Mouse (Mus musculus) G1E (cell line): ENCODE results near the gene Luzp1. TPM values are rescaled to one million over a fixed set of nuclear protein-coding genes. Genes with fewer than 3 reads are reported as not detected.

Source experiments
- ATAC-seq: 2 replicates; pipeline ENCODE4 v1.8.0; 2016; ENCODE audit warnings: mild to moderate bottlenecking; ENCODE audit not compliant: insufficient number of reproducible peaks, poor library complexity, low FRiP score, severe bottlenecking; ENCODE audit errors: extremely low read depth
- DNase-seq: peaks from one replicate; pipeline ENCODE4 v3.0.0; 2012; ENCODE audit warnings: low spot score
- H3K27me3 ChIP-seq: 2 replicates; pipeline ENCODE4 v1.6.1; 2012; ENCODE audit warnings: mild to moderate bottlenecking, low read length, inconsistent platforms; ENCODE audit not compliant: insufficient read depth
- H3K36me3 ChIP-seq: replicated peaks from 2 replicates; pipeline ENCODE3; 2012; ENCODE audit warnings: mild to moderate bottlenecking, inconsistent platforms
- H3K4me1 ChIP-seq: 2 replicates; pipeline ENCODE4 v1.6.1; 2012; ENCODE audit warnings: low read depth, low read length, inconsistent platforms, mixed read lengths; ENCODE audit not compliant: insufficient read depth
- H3K4me3 ChIP-seq: 2 replicates; pipeline ENCODE4 v1.5.1; 2012; ENCODE audit warnings: low read depth, mild to moderate bottlenecking, inconsistent platforms, low read length, moderate library complexity, mixed read lengths
- H3K9me3 ChIP-seq: replicated peaks from 2 replicates; pipeline ENCODE4 v1.6.1; 2012; ENCODE audit warnings: inconsistent platforms
- CTCF ChIP-seq: IDR thresholded peaks from 2 replicates; pipeline ENCODE4 v1.5.1; 2012; ENCODE audit warnings: low read depth, low read length, inconsistent platforms, mixed read lengths
- GATA1 ChIP-seq: IDR thresholded peaks from 2 replicates; pipeline ENCODE4 v1.6.1; 2012; ENCODE audit warnings: borderline replicate concordance, low read length, inconsistent platforms, mixed read lengths
- GATA2 ChIP-seq: IDR thresholded peaks from 2 replicates; pipeline ENCODE4 v1.6.1; 2012; ENCODE audit warnings: low read depth, low read length, inconsistent platforms, borderline replicate concordance
- POLR2AphosphoS5 ChIP-seq: IDR thresholded peaks from 2 replicates; pipeline ENCODE4 v1.6.1; 2012; ENCODE audit warnings: low read depth, low read length, inconsistent platforms; ENCODE audit not compliant: insufficient replicate concordance
- TAL1 ChIP-seq: conservative IDR thresholded peaks from 2 replicates; pipeline ENCODE4 v1.6.1; 2012; ENCODE audit warnings: low read depth, low read length, inconsistent platforms, mixed read lengths
- polyA plus RNA-seq: library from polyadenylated mRNA; stranded (reverse); fragments of >175 nt; gene quantifications from 2 replicates; pipeline ENCODE4 v1.2.3, GENCODE M21; 2012
- total RNA-seq, 2 experiments: library from RNA; stranded (forward) in 1 of 2; stranded (reverse) in 1 of 2; fragments of 200-1000 nt in 1 of 2; fragments of >200 nt in 1 of 2; fragmentation: Nextera tagmentation in 1 of 2; gene quantifications; 2 replicates each; pipeline ENCODE4 v1.2.3; 2014 to 2017

Luzp1 gene
- total and polyA plus RNA-seq, 3 experiments: 0.33 TPM; not detected in 2

- H3K4me1 ChIP-seq: 0 out of 2 replicates have a peak, but pooled peaks cover 5% of the 10 kb centered on the region
- H3K36me3 ChIP-seq: no peaks in the 10 kb centered on the region
- H3K9me3 ChIP-seq: no peaks in the 10 kb centered on the region
- no peaks in the 10 kb centered on the region; the same call in 1 of the 2 replicates for H3K27me3 ChIP-seq
- no peak overlapping the region for H3K4me3 ChIP-seq
- ATAC-seq (no peak), DNase-seq (no peak)
- TF ChIP-seq GATA2 (no peak), POLR2AphosphoS5 (no peak), CTCF (no peak), TAL1 (no peak), GATA1 (no peak)
Measured at GRCm38 (mm10) chr4:136451564-136451963, 18.0 kb upstream of the Luzp1 start.

- Histone ChIP-seq H3K27me3 (no peaks in the 10 kb centered on the region; the same call in 1 of the 2 replicates), H3K4me3 (no peak overlapping the region), H3K9me3 (no peaks in the 10 kb centered on the region), H3K4me1 (0 out of 2 replicates have a peak, but pooled peaks cover 5% of the 10 kb centered on the region), H3K36me3 (no peaks in the 10 kb centered on the region)
- TF ChIP-seq GATA1: no peak
- no peak for TF ChIP-seq GATA2
- TF ChIP-seq TAL1: no peak
- TF ChIP-seq POLR2AphosphoS5: no peak
- no peak for ATAC-seq
- no peak for DNase-seq
Measured at GRCm38 (mm10) chr4:136452286-136452685, 17.3 kb upstream of the Luzp1 start.

GRCm38 (mm10) chr4:136452792-136453191 lies 16.8 kb upstream of the Luzp1 start:
- Histone ChIP-seq H3K9me3 (no peaks in the 10 kb centered on the region), H3K4me3 (no peak overlapping the region), H3K4me1 (0 out of 2 replicates have a peak, but pooled peaks cover 5% of the 10 kb centered on the region), H3K27me3 (no peaks in the 10 kb centered on the region; the same call in 1 of the 2 replicates), H3K36me3 (no peaks in the 10 kb centered on the region)
- ATAC-seq: no peak
- TF ChIP-seq POLR2AphosphoS5 (no peak), TAL1 (no peak), CTCF (no peak), GATA1 (no peak), GATA2 (no peak)
- DNase-seq: no peak

GRCm38 (mm10) chr4:136454850-136455260 lies 14.7 kb upstream of the Luzp1 start:
- Histone ChIP-seq H3K4me3 (no peak overlapping the region), H3K36me3 (no peaks in the 10 kb centered on the region), H3K9me3 (no peaks in the 10 kb centered on the region), H3K4me1 (0 out of 2 replicates have a peak, but pooled peaks cover 5% of the 10 kb centered on the region), H3K27me3 (no peaks in the 10 kb centered on the region; the same call in 1 of the 2 replicates)
- TF ChIP-seq CTCF (peak; percentile 88), TAL1 (no peak)
- no peak for DNase-seq
- ATAC-seq: no peak

GRCm38 (mm10) chr4:136456516-136457218 lies 12.9 kb upstream of the Luzp1 start:
- Histone ChIP-seq H3K4me3 (no peak overlapping the region), H3K9me3 (no peaks in the 10 kb centered on the region), H3K36me3 (no peaks in the 10 kb centered on the region), H3K27me3 (peaks cover 1% of the 10 kb centered on the region; the same call in 1 of the 2 replicates), H3K4me1 (0 out of 2 replicates have a peak, but pooled peaks cover 3% of the 10 kb centered on the region)
- no peak for DNase-seq
- ATAC-seq: no peak
- TF ChIP-seq POLR2AphosphoS5 (no peak), TAL1 (no peak), GATA1 (no peak), CTCF (no peak), GATA2 (no peak)

GRCm38 (mm10) chr4:136458276-136458675 lies 11.3 kb upstream of the Luzp1 start:
- Histone ChIP-seq H3K4me1 (no peaks in the 10 kb centered on the region), H3K4me3 (no peak overlapping the region), H3K36me3 (no peaks in the 10 kb centered on the region), H3K27me3 (peaks cover 10% of the 10 kb centered on the region), H3K9me3 (no peaks in the 10 kb centered on the region)
- ATAC-seq: no peak
- TF ChIP-seq TAL1 (no peak), GATA2 (no peak), POLR2AphosphoS5 (no peak), CTCF (no peak), GATA1 (no peak)
- no peak for DNase-seq
